Mouse (Mus musculus) heart, embryonic 10.5 days (tissue): ENCODE results near the gene Myrip. TPM values are rescaled to one million over a fixed set of nuclear protein-coding genes. Genes with fewer than 3 reads are reported as not detected.

Source experiments
- DNase-seq: peaks from one replicate; pipeline ENCODE4 v3.0.0-alpha.2; 2017; ENCODE audit warnings: low spot score
- H3K27ac ChIP-seq: fragments of 300-500 bp; sonication (generic); 2 replicates; pipeline ENCODE4 v1.5.1; 2016; ENCODE audit warnings: mild to moderate bottlenecking
- H3K27me3 ChIP-seq: fragments of 300-500 bp; sonication (generic); 2 replicates; pipeline ENCODE4 v1.6.1; 2016; ENCODE audit warnings: mild to moderate bottlenecking; ENCODE audit not compliant: poor library complexity, insufficient read depth, severe bottlenecking
- H3K36me3 ChIP-seq: fragments of 300-500 bp; sonication (generic); 2 replicates; pipeline ENCODE4 v1.6.1; 2016; ENCODE audit warnings: mild to moderate bottlenecking, moderate library complexity
- H3K4me1 ChIP-seq: fragments of 300-500 bp; sonication (generic); 2 replicates; pipeline ENCODE4 v1.6.1; 2016; ENCODE audit warnings: mild to moderate bottlenecking
- H3K4me3 ChIP-seq: fragments of 300-500 bp; sonication (generic); 2 replicates; pipeline ENCODE4 v1.5.1; 2016; ENCODE audit warnings: mild to moderate bottlenecking, moderate library complexity
- H3K9me3 ChIP-seq: fragments of 300-500 bp; sonication (generic); 2 replicates; pipeline ENCODE4 v1.6.1; 2016; ENCODE audit warnings: mild to moderate bottlenecking, moderate library complexity
- WGBS: fragments of 180-500 bp; shearing (Covaris S2); methylation state at CpG from one replicate; pipeline ENCODE4 v1.1.7; 2016; 5-methylcytosine and 5-hydroxymethylcytosine counted together
- polyA plus RNA-seq: library from polyadenylated mRNA; unstranded; fragments of >200 nt; fragmentation: Nextera tagmentation; extraction: Ambion mirVana; gene quantifications from 2 replicates; pipeline ENCODE4 v1.2.1, GENCODE M21; 2016

The Myrip gene
- polyA plus RNA-seq, 1 experiment from 2014 or later, result 0.15 TPM

GRCm38 (mm10) chr9:120493781-120494180 lies 192.5 kb downstream of the Myrip start:
- no peak for DNase-seq
- no peaks in the 10 kb centered on the region for H3K27me3 ChIP-seq
- peaks cover 27% of the 10 kb centered on the region for H3K36me3 ChIP-seq
- H3K9me3 ChIP-seq, result no peaks in the 10 kb centered on the region
- peak overlapping the region; percentile 100 for H3K27ac ChIP-seq
- H3K4me1 ChIP-seq, result peaks cover 14% of the 10 kb centered on the region
- WGBS, result 81% methylated on average over 12 of the region's 12 CpGs
- peak overlapping the region; percentile 98 for H3K4me3 ChIP-seq

GRCm38 (mm10) chr9:120496691-120497090 lies 195.4 kb downstream of the Myrip start:
- Histone ChIP-seq H3K9me3 (no peaks in the 10 kb centered on the region), H3K4me1 (peaks cover 14% of the 10 kb centered on the region), H3K27me3 (no peaks in the 10 kb centered on the region), H3K27ac (no peak overlapping the region), H3K4me3 (no peak overlapping the region), H3K36me3 (peaks cover 27% of the 10 kb centered on the region)
- WGBS, result 3% methylated on average over 3 of the region's 3 CpGs
- DNase-seq, result peak; percentile 82

GRCm38 (mm10) chr9:120497983-120498382 lies 196.7 kb downstream of the Myrip start:
- H3K36me3 ChIP-seq, result peaks cover 27% of the 10 kb centered on the region
- DNase-seq, result no peak
- H3K27me3 ChIP-seq, result no peaks in the 10 kb centered on the region
- no peak overlapping the region for H3K4me3 ChIP-seq
- H3K27ac ChIP-seq, result no peak overlapping the region
- H3K4me1 ChIP-seq, result peaks cover 8% of the 10 kb centered on the region
- 76% methylated on average over 5 of the region's 5 CpGs for WGBS
- no peaks in the 10 kb centered on the region for H3K9me3 ChIP-seq

GRCm38 (mm10) chr9:120501191-120501902 lies 200.0 kb downstream of the Myrip start:
- 37% methylated on average over 10 of the region's 10 CpGs for WGBS
- no peaks in the 10 kb centered on the region for H3K4me1 ChIP-seq
- H3K9me3 ChIP-seq, result no peaks in the 10 kb centered on the region
- no peak overlapping the region for H3K4me3 ChIP-seq
- no peaks in the 10 kb centered on the region for H3K27me3 ChIP-seq
- H3K36me3 ChIP-seq, result peaks cover 1% of the 10 kb centered on the region
- no peak overlapping the region for H3K27ac ChIP-seq
- no peak for DNase-seq

- Histone ChIP-seq H3K4me1 (no peaks in the 10 kb centered on the region), H3K9me3 (peaks cover 6% of the 10 kb centered on the region; the same call in 1 of the 2 replicates), H3K4me3 (no peak overlapping the region), H3K27ac (no peak overlapping the region), H3K27me3 (no peaks in the 10 kb centered on the region), H3K36me3 (no peaks in the 10 kb centered on the region)
- DNase-seq, result peak; percentile 87
- 10% methylated on average over 8 of the region's 8 CpGs for WGBS
Observed at GRCm38 (mm10) chr9:120502013-120502412, 200.7 kb downstream of the Myrip start.

GRCm38 (mm10) chr9:120504423-120504822 lies 203.1 kb downstream of the Myrip start:
- no peak overlapping the region for H3K27ac ChIP-seq
- H3K4me1 ChIP-seq, result no peaks in the 10 kb centered on the region
- H3K9me3 ChIP-seq, result peaks cover 6% of the 10 kb centered on the region; the same call in 1 of the 2 replicates
- WGBS, result 72% methylated on average over 2 of the region's 2 CpGs
- no peak for DNase-seq
- no peaks in the 10 kb centered on the region for H3K27me3 ChIP-seq
- no peaks in the 10 kb centered on the region for H3K36me3 ChIP-seq
- H3K4me3 ChIP-seq, result no peak overlapping the region

GRCm38 (mm10) chr9:120511781-120512180 lies 210.5 kb downstream of the Myrip start:
- no peaks in the 10 kb centered on the region for H3K4me1 ChIP-seq
- H3K36me3 ChIP-seq, result no peaks in the 10 kb centered on the region
- H3K9me3 ChIP-seq, result 0 out of 2 replicates have a peak, but pooled peaks cover 2% of the 10 kb centered on the region
- no peak for DNase-seq
- 74% methylated on average over 3 of the region's 3 CpGs for WGBS
- no peak overlapping the region for H3K4me3 ChIP-seq
- no peak overlapping the region for H3K27ac ChIP-seq
- H3K27me3 ChIP-seq, result no peaks in the 10 kb centered on the region

- no peaks in the 10 kb centered on the region for H3K27me3 ChIP-seq
- 71% methylated on average over 8 of the region's 8 CpGs for WGBS
- H3K4me3 ChIP-seq, result no peak overlapping the region
- H3K36me3 ChIP-seq, result no peaks in the 10 kb centered on the region
- no peaks in the 10 kb centered on the region for H3K4me1 ChIP-seq
- no peaks in the 10 kb centered on the region for H3K9me3 ChIP-seq
- no peak for DNase-seq
- no peak overlapping the region for H3K27ac ChIP-seq
Observed at GRCm38 (mm10) chr9:120516720-120517119, 215.4 kb downstream of the Myrip start.

GRCm38 (mm10) chr9:120518946-120519345 lies 217.6 kb downstream of the Myrip start:
- Histone ChIP-seq H3K27me3 (no peaks in the 10 kb centered on the region), H3K9me3 (no peaks in the 10 kb centered on the region)
- WGBS, result 74% methylated on average over 3 of the region's 3 CpGs

GRCm38 (mm10) chr9:120519469-120520125 lies 218.3 kb downstream of the Myrip start:
- Histone ChIP-seq H3K27me3 (no peaks in the 10 kb centered on the region), H3K4me3 (no peak overlapping the region), H3K9me3 (no peaks in the 10 kb centered on the region), H3K4me1 (no peaks in the 10 kb centered on the region), H3K27ac (no peak overlapping the region), H3K36me3 (no peaks in the 10 kb centered on the region)
- no peak for DNase-seq
- 60% methylated on average over 19 of the region's 19 CpGs for WGBS

More at GRCm38 (mm10) chr9:120518946-120519345, 217.6 kb downstream of the Myrip start:
- DNase-seq, result no peak
- H3K4me3 ChIP-seq, result no peak overlapping the region
- H3K27ac ChIP-seq, result no peak overlapping the region
- no peaks in the 10 kb centered on the region for H3K4me1 ChIP-seq
- no peaks in the 10 kb centered on the region for H3K36me3 ChIP-seq

GRCm38 (mm10) chr9:120521161-120521560 lies 219.8 kb downstream of the Myrip start:
- no peaks in the 10 kb centered on the region for H3K27me3 ChIP-seq
- no peaks in the 10 kb centered on the region for H3K36me3 ChIP-seq
- no peak overlapping the region for H3K4me3 ChIP-seq
- no peak overlapping the region for H3K27ac ChIP-seq
- DNase-seq, result no peak
- no peaks in the 10 kb centered on the region for H3K4me1 ChIP-seq
- WGBS, result 68% methylated on average over 1 of the region's 1 CpGs
- H3K9me3 ChIP-seq, result no peaks in the 10 kb centered on the region
